Mouse (Mus musculus) liver, embryonic 14.5 days (tissue): ENCODE measurements around the gene Col23a1.

ENCODE experiments used
- CTCF ChIP-seq: IDR thresholded peaks from 2 replicates; pipeline ENCODE4 v1.5.1; 2016; ENCODE audit warnings: antibody characterized with exemption, low read depth, control low read depth
- EP300 ChIP-seq: IDR thresholded peaks from 2 replicates; pipeline ENCODE4 v1.6.1; 2016; ENCODE audit warnings: antibody characterized with exemption, low read depth

GRCm38 (mm10) chr11:51594715-51595350 lies 305.1 kb downstream of the Col23a1 start:
- TF ChIP-seq CTCF, result no peak
- TF ChIP-seq EP300, result no peak
